Mouse (Mus musculus) neural tube, embryonic 15.5 days (tissue): ENCODE results near the gene B3galt1. TPM values are rescaled to one million over a fixed set of nuclear protein-coding genes. Genes with fewer than 3 reads are reported as not detected.

ENCODE experiments used
- ATAC-seq: fragments of 200-750 bp; cut with Nextera tagmentation; 2 replicates; pipeline ENCODE4 v1.8.0; 2017; ENCODE audit warnings: mild to moderate bottlenecking, moderate TSS enrichment, moderate library complexity; ENCODE audit not compliant: low FRiP score
- H3K27ac ChIP-seq: fragments of 300-500 bp; sonication (generic); replicated peaks from 2 replicates; pipeline ENCODE4 v1.5.1; 2015; ENCODE audit warnings: mild to moderate bottlenecking, inconsistent platforms
- H3K27me3 ChIP-seq: fragments of 300-500 bp; sonication (generic); replicated peaks from 2 replicates; pipeline ENCODE4 v1.6.1; 2015; ENCODE audit warnings: inconsistent platforms
- H3K36me3 ChIP-seq: fragments of 300-500 bp; sonication (generic); 2 replicates; pipeline ENCODE4 v1.6.1; 2015; ENCODE audit warnings: inconsistent platforms
- H3K4me1 ChIP-seq: fragments of 300-500 bp; sonication (generic); 2 replicates; pipeline ENCODE4 v1.6.1; 2015; ENCODE audit warnings: inconsistent platforms
- H3K4me2 ChIP-seq: fragments of 300-500 bp; sonication (generic); 2 replicates; pipeline ENCODE4 v1.6.1; 2015; ENCODE audit warnings: inconsistent platforms, mild to moderate bottlenecking, moderate library complexity
- H3K4me3 ChIP-seq: fragments of 300-500 bp; sonication (generic); replicated peaks from 2 replicates; pipeline ENCODE4 v1.5.1; 2015; ENCODE audit warnings: mild to moderate bottlenecking, inconsistent platforms
- H3K9ac ChIP-seq: fragments of 300-500 bp; sonication (generic); replicated peaks from 2 replicates; pipeline ENCODE4 v1.6.1; 2015; ENCODE audit warnings: mild to moderate bottlenecking, inconsistent platforms
- H3K9me3 ChIP-seq: fragments of 300-500 bp; sonication (generic); replicated peaks from 2 replicates; pipeline ENCODE4 v1.6.1; 2016; ENCODE audit warnings: inconsistent platforms
- WGBS: fragments of 180-500 bp; shearing (Covaris S2); methylation state at CpG from one replicate; pipeline ENCODE4 v1.1.7; 2015; ENCODE audit warnings: mixed read lengths; 5-methylcytosine and 5-hydroxymethylcytosine counted together
- polyA plus RNA-seq: library from polyadenylated mRNA; unstranded; fragments of >200 nt; fragmentation: Nextera tagmentation; extraction: Ambion mirVana; gene quantifications from 2 replicates; pipeline ENCODE4 v1.2.1, GENCODE M21; 2015

B3galt1 gene
- polyA plus RNA-seq, 1 experiment from 2014 or later, result 59.7 TPM

DNA sequence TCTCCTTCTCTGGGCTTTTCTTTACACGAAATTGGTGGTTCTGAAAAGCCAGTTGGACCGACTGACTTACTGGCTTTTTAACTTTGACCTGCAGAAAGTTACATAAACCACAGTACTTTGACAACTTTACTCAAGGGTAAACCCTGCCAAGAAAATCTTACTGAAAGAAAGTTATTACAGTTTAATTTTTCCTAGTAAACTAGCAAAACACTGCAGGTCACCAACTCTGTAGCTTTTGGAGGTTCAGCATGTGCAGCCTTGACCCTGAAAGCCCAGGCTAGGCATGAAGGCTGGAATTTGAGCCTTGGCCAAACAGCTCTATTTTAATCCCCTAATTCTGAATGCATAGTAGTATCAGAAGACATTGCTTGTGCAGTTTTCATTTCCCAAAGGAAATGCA, 391.9 kb downstream of the B3galt1 start:
- ATAC-seq, result no peak
- no peaks in the 10 kb centered on the region for H3K27me3 ChIP-seq
- 82% methylated on average over 2 of the region's 2 CpGs for WGBS

GRCm38 (mm10) chr2:67960711-67961110, 395.0 kb downstream of the B3galt1 start:
- WGBS, result 56% methylated on average over 2 of the region's 2 CpGs
- no peak for ATAC-seq
- H3K9me3 ChIP-seq, result no peaks in the 10 kb centered on the region
- no peak overlapping the region for H3K27ac ChIP-seq
- H3K36me3 ChIP-seq, result no peaks in the 10 kb centered on the region
- no peaks in the 10 kb centered on the region for H3K27me3 ChIP-seq
- no peak overlapping the region for H3K4me2 ChIP-seq
- H3K4me1 ChIP-seq, result no peaks in the 10 kb centered on the region
- H3K9ac ChIP-seq, result no peak overlapping the region
- no peak overlapping the region for H3K4me3 ChIP-seq

More for the DNA sequence above, 391.9 kb downstream of the B3galt1 start:
- H3K36me3 ChIP-seq, result no peaks in the 10 kb centered on the region
- H3K4me3 ChIP-seq, result no peak overlapping the region
- H3K9me3 ChIP-seq, result no peaks in the 10 kb centered on the region
- H3K27ac ChIP-seq, result no peak overlapping the region
- no peak overlapping the region for H3K9ac ChIP-seq
- H3K4me2 ChIP-seq, result no peak overlapping the region
- H3K4me1 ChIP-seq, result no peaks in the 10 kb centered on the region

- Histone ChIP-seq H3K36me3 (no peaks in the 10 kb centered on the region), H3K27me3 (no peaks in the 10 kb centered on the region), H3K4me1 (no peaks in the 10 kb centered on the region), H3K9ac (no peak overlapping the region), H3K4me2 (no peak overlapping the region), H3K27ac (no peak overlapping the region), H3K4me3 (no peak overlapping the region), H3K9me3 (no peaks in the 10 kb centered on the region)
- no peak for ATAC-seq
These were observed 403.1 kb downstream of the B3galt1 start for GRCm38 (mm10) chr2:67968812-67969211.

DNA sequence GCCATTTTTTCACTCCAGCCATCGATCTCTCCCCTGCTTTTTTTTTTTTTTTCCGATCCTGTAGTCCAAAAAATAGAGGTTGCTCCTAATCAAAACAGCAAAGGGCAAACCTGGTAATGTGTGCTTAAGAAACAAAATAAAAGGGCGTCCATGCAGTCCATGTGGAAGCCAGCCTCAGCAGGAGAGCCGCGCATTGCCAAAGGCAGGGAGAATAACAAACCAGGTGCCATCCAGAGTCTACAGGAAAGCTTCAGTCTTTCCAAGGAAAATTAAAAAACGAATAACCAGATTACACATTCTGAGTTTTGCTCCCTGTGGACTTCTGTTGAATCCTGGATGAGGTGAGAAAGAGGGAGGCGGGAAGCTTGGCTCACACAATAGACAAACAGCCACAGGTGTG, 405.4 kb downstream of the B3galt1 start:
- 82% methylated on average over 7 of the region's 7 CpGs for WGBS
- Histone ChIP-seq H3K36me3 (no peaks in the 10 kb centered on the region), H3K27ac (no peak overlapping the region), H3K9ac (no peak overlapping the region), H3K27me3 (no peaks in the 10 kb centered on the region), H3K4me3 (no peak overlapping the region), H3K4me2 (no peak overlapping the region), H3K9me3 (no peaks in the 10 kb centered on the region), H3K4me1 (no peaks in the 10 kb centered on the region)
- ATAC-seq, result no peak

GRCm38 (mm10) chr2:67971576-67971975, 405.9 kb downstream of the B3galt1 start:
- Histone ChIP-seq H3K27ac (no peak overlapping the region), H3K4me3 (no peak overlapping the region), H3K4me1 (no peaks in the 10 kb centered on the region), H3K9me3 (no peaks in the 10 kb centered on the region), H3K36me3 (no peaks in the 10 kb centered on the region), H3K27me3 (no peaks in the 10 kb centered on the region), H3K9ac (no peak overlapping the region), H3K4me2 (no peak overlapping the region)
- 82% methylated on average over 6 of the region's 6 CpGs for WGBS
- no peak for ATAC-seq

DNA sequence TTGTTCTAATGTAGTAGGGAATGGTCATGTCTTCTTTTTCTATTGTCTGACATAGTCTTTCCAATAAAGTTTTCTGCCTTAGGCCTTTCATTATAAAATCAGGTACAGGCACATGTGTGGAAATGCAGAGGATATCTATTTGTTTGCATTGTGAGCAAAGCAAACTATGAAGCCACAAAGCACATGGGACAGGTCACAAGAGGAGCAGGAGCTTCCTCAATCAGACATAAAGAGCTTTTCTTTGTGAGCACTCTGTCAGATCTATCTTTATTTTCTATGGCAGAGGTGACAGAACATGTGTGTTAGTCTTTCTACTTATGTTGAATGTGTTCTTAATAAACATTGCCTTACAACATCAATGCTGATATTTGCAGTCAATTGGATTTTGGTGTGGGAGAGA, 410.1 kb downstream of the B3galt1 start:
- Histone ChIP-seq H3K36me3 (no peaks in the 10 kb centered on the region), H3K9me3 (no peaks in the 10 kb centered on the region), H3K4me1 (peaks cover 5% of the 10 kb centered on the region; the same call in 1 of the 2 replicates), H3K9ac (no peak overlapping the region), H3K27me3 (no peaks in the 10 kb centered on the region), H3K27ac (no peak overlapping the region), H3K4me2 (no peak overlapping the region), H3K4me3 (no peak overlapping the region)
- ATAC-seq, result no peak

GRCm38 (mm10) chr2:67976488-67976887, 410.8 kb downstream of the B3galt1 start:
- Histone ChIP-seq H3K9me3 (no peaks in the 10 kb centered on the region), H3K4me2 (no peak overlapping the region), H3K36me3 (no peaks in the 10 kb centered on the region), H3K27me3 (no peaks in the 10 kb centered on the region), H3K4me1 (peaks cover 5% of the 10 kb centered on the region; the same call in 1 of the 2 replicates), H3K9ac (no peak overlapping the region), H3K4me3 (no peak overlapping the region), H3K27ac (no peak overlapping the region)
- no peak for ATAC-seq
- 98% methylated on average over 4 of the region's 4 CpGs for WGBS

DNA sequence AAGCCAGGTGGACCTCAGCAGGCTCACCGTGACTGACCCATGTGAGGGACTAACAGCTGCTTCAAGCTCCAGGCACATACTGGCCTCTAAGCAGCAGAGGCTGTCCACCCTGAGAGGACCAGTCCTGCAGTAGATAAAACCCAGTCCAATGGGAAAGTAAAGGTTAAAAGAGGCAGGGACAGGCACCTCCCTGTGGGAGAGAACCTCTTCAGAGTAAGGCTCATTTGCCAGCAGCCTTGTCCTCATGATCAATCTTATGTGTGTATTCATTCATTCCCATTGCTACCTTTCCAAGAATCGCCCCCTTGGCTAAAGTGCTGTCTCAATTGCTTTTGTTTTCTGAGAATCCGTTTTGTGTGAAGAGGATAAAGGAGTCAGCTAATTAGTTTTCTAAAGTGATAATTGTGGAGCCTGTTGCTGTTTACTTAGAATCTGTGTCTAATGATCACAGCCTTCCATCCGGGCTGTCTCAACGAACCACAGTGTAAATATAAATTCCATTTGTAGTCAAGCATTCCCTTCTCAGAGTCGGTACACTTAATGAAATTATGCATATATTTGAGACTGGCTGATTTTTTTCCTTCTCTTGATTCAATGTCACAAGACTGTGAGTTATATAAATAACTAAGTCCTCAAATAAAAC, 412.1 kb downstream of the B3galt1 start:
- Histone ChIP-seq H3K4me1 (peaks cover 5% of the 10 kb centered on the region; the same call in 1 of the 2 replicates), H3K27me3 (no peaks in the 10 kb centered on the region), H3K27ac (no peak overlapping the region), H3K4me3 (no peak overlapping the region), H3K9me3 (no peaks in the 10 kb centered on the region), H3K4me2 (no peak overlapping the region), H3K36me3 (no peaks in the 10 kb centered on the region), H3K9ac (no peak overlapping the region)
- ATAC-seq, result no peak
- 46% methylated on average over 6 of the region's 6 CpGs for WGBS

DNA sequence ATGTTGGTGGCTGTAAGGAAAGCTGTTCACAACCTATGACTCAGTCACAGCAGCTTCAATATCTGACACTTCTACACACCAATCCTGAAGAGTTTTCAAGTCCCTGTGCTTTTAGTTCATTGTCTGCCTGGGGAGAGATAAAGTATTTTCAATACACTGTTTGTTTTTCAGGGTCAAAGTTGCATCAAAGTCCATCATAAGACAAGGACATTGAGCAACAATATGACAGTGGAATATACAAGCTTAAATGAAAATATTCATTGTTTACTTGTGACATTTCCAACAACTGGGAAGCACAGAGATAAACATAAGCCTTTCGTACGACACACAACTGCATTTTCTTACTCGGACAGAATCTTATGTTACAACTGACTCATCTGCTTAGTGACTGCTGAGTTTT, 417.9 kb downstream of the B3galt1 start:
- no peak for ATAC-seq

GRCm38 (mm10) chr2:67985133-67985532, 419.5 kb downstream of the B3galt1 start:
- H3K9me3 ChIP-seq, result no peaks in the 10 kb centered on the region
- ATAC-seq, result no peak
- 85% methylated on average over 3 of the region's 3 CpGs for WGBS

More for the DNA sequence above, 417.9 kb downstream of the B3galt1 start:
- 92% methylated on average over 3 of the region's 3 CpGs for WGBS
- H3K9ac ChIP-seq, result no peak overlapping the region
- H3K27me3 ChIP-seq, result no peaks in the 10 kb centered on the region
- no peak overlapping the region for H3K27ac ChIP-seq
- H3K36me3 ChIP-seq, result no peaks in the 10 kb centered on the region
- no peaks in the 10 kb centered on the region for H3K9me3 ChIP-seq
- no peaks in the 10 kb centered on the region for H3K4me1 ChIP-seq
- no peak overlapping the region for H3K4me2 ChIP-seq
- H3K4me3 ChIP-seq, result no peak overlapping the region

DNA sequence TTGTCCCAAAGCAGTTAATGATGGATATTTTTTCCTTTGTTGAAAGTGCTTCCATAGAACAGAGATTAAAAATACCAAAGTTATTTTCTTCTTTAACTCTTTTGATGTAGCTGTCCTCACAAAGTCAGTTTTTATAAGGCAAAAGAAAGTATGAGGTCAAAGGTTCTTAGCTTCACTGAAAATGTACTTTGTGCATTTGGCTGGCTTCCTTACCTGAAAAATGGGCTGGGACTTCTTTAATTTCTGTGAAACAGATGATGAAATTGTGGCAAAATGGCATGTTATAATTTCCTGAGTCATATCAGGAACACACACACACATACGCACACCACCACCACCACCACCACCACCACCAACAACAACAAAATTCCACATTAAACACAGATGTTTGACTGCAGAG, 427.8 kb downstream of the B3galt1 start:
- 95% methylated on average over 1 of the region's 1 CpGs for WGBS
- no peak overlapping the region for H3K9ac ChIP-seq
- no peak overlapping the region for H3K4me2 ChIP-seq
- H3K36me3 ChIP-seq, result no peaks in the 10 kb centered on the region
- no peak for ATAC-seq
- H3K9me3 ChIP-seq, result no peaks in the 10 kb centered on the region
- no peak overlapping the region for H3K4me3 ChIP-seq
- no peaks in the 10 kb centered on the region for H3K27me3 ChIP-seq
- no peak overlapping the region for H3K27ac ChIP-seq
- H3K4me1 ChIP-seq, result no peaks in the 10 kb centered on the region

More at GRCm38 (mm10) chr2:67985133-67985532, 419.5 kb downstream of the B3galt1 start:
- Histone ChIP-seq H3K27ac (no peak overlapping the region), H3K9ac (no peak overlapping the region), H3K36me3 (no peaks in the 10 kb centered on the region), H3K27me3 (no peaks in the 10 kb centered on the region), H3K4me3 (no peak overlapping the region), H3K4me2 (no peak overlapping the region), H3K4me1 (no peaks in the 10 kb centered on the region)

DNA sequence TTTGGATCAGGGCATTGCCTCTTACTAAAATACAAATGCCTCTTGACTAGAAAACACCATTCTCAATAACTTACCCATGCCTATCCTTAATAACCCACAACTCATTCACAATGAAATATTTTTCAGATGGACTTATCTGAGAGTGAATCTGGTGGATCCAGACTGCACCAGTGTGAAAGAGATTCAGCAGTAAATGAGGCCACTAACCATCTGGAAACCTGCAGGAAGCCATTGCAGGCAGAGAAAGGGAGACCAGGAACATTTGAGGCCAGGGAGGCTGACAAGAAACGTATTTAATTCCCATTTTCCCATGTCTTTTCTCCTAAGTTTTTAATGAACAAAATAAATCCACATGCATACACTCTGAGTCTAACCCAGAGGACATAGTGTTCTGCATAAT, 437.4 kb downstream of the B3galt1 start:
- Histone ChIP-seq H3K4me3 (no peak overlapping the region), H3K4me1 (no peaks in the 10 kb centered on the region), H3K27me3 (no peaks in the 10 kb centered on the region), H3K36me3 (no peaks in the 10 kb centered on the region), H3K9ac (no peak overlapping the region), H3K4me2 (no peak overlapping the region), H3K27ac (no peak overlapping the region), H3K9me3 (no peaks in the 10 kb centered on the region)
- ATAC-seq, result no peak
- WGBS, result 43% methylated on average over 1 of the region's 1 CpGs
